Mouse (Mus musculus): ENCODE results near the gene Hid1.
"Not testable (repeated sequence)": the region's sequence is repeated elsewhere in the genome, so short reads cannot be mapped to it uniquely, and the experiment has no call there.

The Hid1 gene

GRCm38 (mm10) chr11:115367395-115367944 is at the start of gene Hid1:
Hid1 (minus strand) TSS chr11:115367756.
- peak; percentile 87 for DNase-seq (ENCODE audit: low read depth, low spot score)

GRCm38 (mm10) chr11:115409556-115409955 is 42.0 kb upstream of the Hid1 start:
- no peak for DNase-seq (ENCODE audit: low read depth, low spot score)

GRCm38 (mm10) chr11:115408266-115408920 is 40.8 kb upstream of the Hid1 start:
- DNase-seq (ENCODE audit: low read depth, low spot score) = peak; percentile 71

GRCm38 (mm10) chr11:115406858-115407401 is 39.4 kb upstream of the Hid1 start:
- DNase-seq (ENCODE audit: low read depth, low spot score) = peak; percentile 88

GRCm38 (mm10) chr11:115405723-115406122 is 38.2 kb upstream of the Hid1 start:
- no peak for DNase-seq (ENCODE audit: low read depth, low spot score)

GRCm38 (mm10) chr11:115403338-115404124 is 36.0 kb upstream of the Hid1 start, which contains the start of gene Mrpl58:
Mrpl58 (plus strand) TSS chr11:115403752.
- peak; percentile 88 for DNase-seq (ENCODE audit: low read depth, low spot score)

- no peak for DNase-seq (ENCODE audit: low read depth, low spot score)
Observed at GRCm38 (mm10) chr11:115400630-115401391, 33.3 kb upstream of the Hid1 start.

- no peak for DNase-seq (ENCODE audit: low read depth, low spot score)
Observed at GRCm38 (mm10) chr11:115400126-115400525, 32.6 kb upstream of the Hid1 start.

- DNase-seq (ENCODE audit: low read depth, low spot score) = no peak
Observed at GRCm38 (mm10) chr11:115398085-115398484, 30.5 kb upstream of the Hid1 start.

- DNase-seq (ENCODE audit: low read depth, low spot score) = no peak
Observed at GRCm38 (mm10) chr11:115393721-115394325, 26.3 kb upstream of the Hid1 start.

- DNase-seq (ENCODE audit: low read depth, low spot score) = no peak
Observed at GRCm38 (mm10) chr11:115391358-115391757, 23.8 kb upstream of the Hid1 start.

GRCm38 (mm10) chr11:115386859-115387258 is 19.3 kb upstream of the Hid1 start:
- not testable (repeated sequence) for DNase-seq (ENCODE audit: low read depth, low spot score)

GRCm38 (mm10) chr11:115384587-115384986 is 17.0 kb upstream of the Hid1 start:
- DNase-seq (ENCODE audit: low read depth, low spot score) = no peak

- no peak for DNase-seq (ENCODE audit: low read depth, low spot score)
Observed at GRCm38 (mm10) chr11:115383701-115384474, 16.3 kb upstream of the Hid1 start.

- no peak for DNase-seq (ENCODE audit: low read depth, low spot score)
Observed at GRCm38 (mm10) chr11:115382891-115383290, 15.3 kb upstream of the Hid1 start.

GRCm38 (mm10) chr11:115381743-115382539 is 14.4 kb upstream of the Hid1 start, which contains the start of gene Cdr2l:
Cdr2l (plus strand) TSS chr11:115381916.
- peak; percentile 27 for DNase-seq (ENCODE audit: low read depth, low spot score)

GRCm38 (mm10) chr11:115381276-115381675 is 13.7 kb upstream of the Hid1 start:
- DNase-seq (ENCODE audit: low read depth, low spot score) = no peak

- no peak for DNase-seq (ENCODE audit: low read depth, low spot score)
Observed at GRCm38 (mm10) chr11:115377854-115378253, 10.3 kb upstream of the Hid1 start.

- no peak for DNase-seq (ENCODE audit: low read depth, low spot score)
Observed at GRCm38 (mm10) chr11:115377254-115377653, 9.7 kb upstream of the Hid1 start.
